Mouse (Mus musculus) left cerebral cortex, postnatal 25 days (tissue): ENCODE measurements around the gene Lyrm4. TPM values are rescaled to one million over a fixed set of nuclear protein-coding genes. Genes with fewer than 3 reads are reported as not detected.

Experiments
- DNase-seq, 2 experiments: peaks; one replicate each; pipeline ENCODE4 v3.0.0; 2022; ENCODE audit warnings: low spot score in 2 of 2, mixed read lengths in 1 of 2
- intact Hi-C: fragments of 180-260 bp; cut with DNase I; formaldehyde crosslinking; loops from one replicate; pipeline ENCODE4 v1.15.1; 2025
- total RNA-seq, 2 experiments: library from RNA; stranded (reverse); gene quantifications; 2 replicates each; pipeline ENCODE4 v1.2.3; 2021

Lyrm4 gene
- total RNA-seq, 2 experiments from 2014 or later = 22.6 to 23.1 TPM

GRCm38 (mm10) chr13:35949814-35950455 is 167.4 kb downstream of the Lyrm4 start:
- DNase-seq = no peak
- intact Hi-C loops = loop anchor here (5.0 kb wide), 1 partner anchor 168 kb away; no protein-coding TSS in a partner anchor

- intact Hi-C loops = loop anchor here (2.0 to 5.0 kb wide), 2 partner anchors 165 to 917 kb away; no protein-coding TSS in a partner anchor
- peak; percentile 82 to 86 for DNase-seq
Observed at GRCm38 (mm10) chr13:35947354-35948000, 169.8 kb downstream of the Lyrm4 start.

GRCm38 (mm10) chr13:35946659-35947353 is 170.5 kb downstream of the Lyrm4 start:
- no peak for DNase-seq
- intact Hi-C loops = loop anchor here (2.0 to 5.0 kb wide), 2 partner anchors 165 to 916 kb away; no protein-coding TSS in a partner anchor

- DNase-seq = no peak
- intact Hi-C loops = no loop called here
Observed at GRCm38 (mm10) chr13:35940934-35941333, 176.4 kb downstream of the Lyrm4 start.

- intact Hi-C loops = loop anchor here (5.0 kb wide), 1 partner anchor 1283 kb away; no protein-coding TSS in a partner anchor
- no peak for DNase-seq
Observed at GRCm38 (mm10) chr13:35939871-35940665, 177.3 kb downstream of the Lyrm4 start.

- intact Hi-C loops = loop anchor here (5.0 kb wide), 1 partner anchor 1281 kb away; no protein-coding TSS in a partner anchor
- peak; percentile 11 to 44 for DNase-seq
Observed at GRCm38 (mm10) chr13:35937991-35938390, 179.3 kb downstream of the Lyrm4 start.

Other genes starting within 250 kb of the Lyrm4 start
- 1 to 10 TPM; 4.4 to 5.8 TPM for gene Rpp40, start 211.2 kb downstream of the Lyrm4 start, total RNA-seq
- 10 to 100 TPM; 14.3 to 14.9 TPM for gene Ppp1r3g, start 158.7 kb downstream of the Lyrm4 start, total RNA-seq
- gene Fars2, start 114 bp downstream of the Lyrm4 start, total RNA-seq = 10 to 100 TPM; 33.9 to 39.1 TPM